Mouse (Mus musculus): ENCODE data around the gene Cib3. TPM values are rescaled to one million over a fixed set of nuclear protein-coding genes. Genes with fewer than 3 reads are reported as not detected.

Cib3 gene
- polyA plus RNA-seq, 1 experiment = not detected

DNA sequence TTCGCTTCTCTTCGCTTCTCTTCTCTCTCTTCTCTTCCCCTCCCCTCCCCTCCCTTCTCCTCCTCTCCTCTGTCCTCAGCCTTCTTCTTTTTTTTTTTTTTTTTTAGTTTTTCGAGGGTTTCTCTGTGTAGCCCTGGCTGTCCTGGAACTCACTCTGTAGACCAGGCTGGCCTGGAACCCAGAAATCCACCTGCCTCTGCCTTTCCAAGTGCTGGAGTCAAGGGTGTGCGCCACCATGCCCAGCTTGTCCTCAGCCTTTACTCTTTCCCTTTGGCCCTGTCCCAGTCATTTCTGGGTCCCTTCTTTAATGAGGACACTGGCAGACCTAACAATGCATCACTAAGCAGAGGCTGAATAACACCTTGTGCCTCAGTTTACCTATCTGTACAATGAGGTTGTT is 899 bp upstream of the Cib3 start, which contains the start of gene Gm11034:
Gene Gm11034, minus strand, starts transcription at position 101 of the 400 bp plus-strand sequence.
- Histone ChIP-seq H3K4me1 (ENCODE audit: control insufficient read depth, insufficient read depth, low read length) (no peaks in the 10 kb centered on the region), H3K27ac (ENCODE audit: insufficient read depth, low read length) (no peak within 1 kb of the TSS), H3K4me3 (ENCODE audit: insufficient read depth, low read length) (no peak within 1 kb of the TSS)
- TF ChIP-seq CTCF (IDR thresholded peaks at IDR 0.05; ENCODE audit: borderline replicate concordance, insufficient read depth, low read length) (no peak), POLR2A (IDR thresholded peaks at IDR 0.05; ENCODE audit: low read depth, low read length) (no peak)

DNA sequence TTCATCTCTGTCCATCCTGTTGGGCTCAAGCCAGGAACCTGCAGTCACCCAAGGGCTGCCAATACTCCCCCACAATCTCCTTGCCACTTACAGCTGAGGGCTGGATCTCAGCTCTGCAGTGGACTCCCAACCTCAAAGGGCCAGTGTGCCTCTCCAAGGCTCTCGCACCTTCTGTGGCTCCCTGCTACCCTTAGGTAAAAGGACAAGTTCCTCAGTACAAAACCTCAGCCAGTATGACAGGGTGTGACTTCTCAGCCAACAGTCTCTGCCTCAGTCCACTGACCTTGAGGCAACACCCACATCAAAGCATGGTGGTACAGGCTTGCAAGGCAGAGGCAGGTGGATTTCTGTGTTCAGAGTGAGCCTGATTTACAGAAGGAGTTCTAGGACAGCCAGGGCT is 791 bp downstream of the Cib3 start:
- TF ChIP-seq CTCF (IDR thresholded peaks at IDR 0.05; ENCODE audit: borderline replicate concordance, insufficient read depth, low read length) (no peak), POLR2A (IDR thresholded peaks at IDR 0.05; ENCODE audit: low read depth, low read length) (no peak)
- H3K27ac ChIP-seq (ENCODE audit: insufficient read depth, low read length) = no peak overlapping the region
- no peak overlapping the region for H3K4me3 ChIP-seq (ENCODE audit: insufficient read depth, low read length)
- no peaks in the 10 kb centered on the region for H3K4me1 ChIP-seq (ENCODE audit: control insufficient read depth, insufficient read depth, low read length)

DNA sequence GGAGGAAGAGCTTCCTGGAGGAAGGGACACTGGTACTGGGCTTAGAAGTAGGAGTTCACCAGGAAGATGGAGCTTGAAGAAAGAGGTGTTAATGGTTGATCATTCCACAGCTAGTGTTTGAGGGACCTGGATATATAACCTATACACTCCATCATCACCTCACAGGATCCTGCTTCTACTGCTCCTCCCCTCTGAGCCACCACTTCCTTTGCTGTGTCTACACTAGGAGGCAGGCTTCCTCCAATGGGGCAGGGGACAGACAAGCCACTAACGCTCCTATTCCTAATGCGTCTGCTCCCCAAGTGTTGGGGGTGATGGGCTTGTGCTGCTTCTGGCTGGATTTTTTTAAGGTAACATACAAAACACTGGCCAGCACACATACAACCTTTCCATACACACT is 1.9 kb downstream of the Cib3 start:
- no peak for TF ChIP-seq CTCF (IDR thresholded peaks at IDR 0.05; ENCODE audit: borderline replicate concordance, insufficient read depth, low read length)
- no peak for TF ChIP-seq POLR2A (IDR thresholded peaks at IDR 0.05; ENCODE audit: low read depth, low read length)
- H3K4me1 ChIP-seq (ENCODE audit: control insufficient read depth, insufficient read depth, low read length) = no peaks in the 10 kb centered on the region
- H3K4me3 ChIP-seq (ENCODE audit: insufficient read depth, low read length) = no peak overlapping the region
- H3K27ac ChIP-seq (ENCODE audit: insufficient read depth, low read length) = no peak overlapping the region

DNA sequence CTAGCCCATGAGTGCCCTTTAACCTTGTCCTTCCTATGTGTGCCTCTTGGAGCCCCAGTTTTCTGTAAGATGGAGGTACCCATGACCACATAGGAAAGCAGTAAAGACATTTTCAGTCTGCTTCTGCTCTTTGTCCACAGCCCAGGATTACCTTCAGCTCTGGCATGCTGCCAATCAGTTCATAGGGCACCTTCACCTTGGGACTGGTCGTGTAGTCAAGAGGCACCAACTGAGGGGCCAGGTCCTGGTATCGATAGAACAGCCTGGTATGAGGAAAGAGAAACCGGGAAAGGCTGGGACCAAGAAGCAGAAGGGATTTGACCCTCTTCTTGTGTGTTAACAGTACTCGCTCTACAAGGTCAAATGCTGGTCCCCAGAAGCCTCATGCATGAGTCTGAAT is 2.4 kb downstream of the Cib3 start:
- H3K4me3 ChIP-seq (ENCODE audit: insufficient read depth, low read length) = no peak overlapping the region
- TF ChIP-seq CTCF (IDR thresholded peaks at IDR 0.05; ENCODE audit: borderline replicate concordance, insufficient read depth, low read length) (no peak), POLR2A (IDR thresholded peaks at IDR 0.05; ENCODE audit: low read depth, low read length) (no peak)
- no peaks in the 10 kb centered on the region for H3K4me1 ChIP-seq (ENCODE audit: control insufficient read depth, insufficient read depth, low read length)
- H3K27ac ChIP-seq (ENCODE audit: insufficient read depth, low read length) = no peak overlapping the region

DNA sequence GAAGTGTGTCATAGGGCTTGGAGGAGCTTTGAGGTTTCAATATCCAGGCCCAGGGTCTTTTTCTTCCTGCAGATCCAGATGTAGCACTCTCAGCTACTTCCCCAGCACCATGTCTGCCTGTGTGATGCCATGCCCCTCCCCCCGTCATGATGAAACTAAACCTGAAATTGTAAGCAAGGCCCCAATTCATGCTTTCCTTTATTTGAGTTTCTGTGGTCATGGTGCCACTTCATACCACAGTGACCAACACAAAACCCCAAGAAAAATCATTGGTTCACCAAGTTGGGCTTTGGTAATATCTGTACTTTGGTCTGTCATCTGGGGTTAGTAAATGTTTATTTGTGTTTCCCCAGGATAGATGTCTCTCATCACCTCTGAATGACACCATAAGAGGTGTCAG is 4.1 kb downstream of the Cib3 start:
- no peak overlapping the region for H3K4me3 ChIP-seq (ENCODE audit: insufficient read depth, low read length)
- TF ChIP-seq CTCF (IDR thresholded peaks at IDR 0.05; ENCODE audit: borderline replicate concordance, insufficient read depth, low read length) = no peak
- TF ChIP-seq POLR2A (IDR thresholded peaks at IDR 0.05; ENCODE audit: low read depth, low read length) = no peak
- H3K27ac ChIP-seq (ENCODE audit: insufficient read depth, low read length) = no peak overlapping the region
- H3K4me1 ChIP-seq (ENCODE audit: control insufficient read depth, insufficient read depth, low read length) = no peaks in the 10 kb centered on the region

DNA sequence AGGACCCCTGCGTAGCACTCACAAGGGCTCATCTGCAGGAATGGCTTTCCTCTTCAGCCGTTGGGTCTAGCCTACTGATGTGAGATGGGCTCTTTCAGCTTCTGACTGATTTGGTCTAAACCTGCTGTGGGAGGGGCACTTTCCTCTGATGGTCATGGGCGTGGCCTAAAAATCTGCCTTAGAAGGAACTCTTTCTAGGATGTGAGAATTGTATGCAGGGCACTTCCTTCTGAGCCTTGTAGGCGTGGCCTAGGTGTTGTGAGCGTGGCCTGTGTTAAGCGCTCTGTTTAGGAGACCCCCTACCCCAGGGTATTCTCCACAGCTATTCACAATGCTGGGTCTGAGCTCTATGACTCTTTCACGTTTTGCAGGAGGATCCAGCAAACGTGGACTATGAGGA is 14.6 kb downstream of the Cib3 start:
- TF ChIP-seq POLR2A (IDR thresholded peaks at IDR 0.05; ENCODE audit: low read depth, low read length) (no peak), CTCF (IDR thresholded peaks at IDR 0.05; ENCODE audit: borderline replicate concordance, insufficient read depth, low read length) (no peak)

DNA sequence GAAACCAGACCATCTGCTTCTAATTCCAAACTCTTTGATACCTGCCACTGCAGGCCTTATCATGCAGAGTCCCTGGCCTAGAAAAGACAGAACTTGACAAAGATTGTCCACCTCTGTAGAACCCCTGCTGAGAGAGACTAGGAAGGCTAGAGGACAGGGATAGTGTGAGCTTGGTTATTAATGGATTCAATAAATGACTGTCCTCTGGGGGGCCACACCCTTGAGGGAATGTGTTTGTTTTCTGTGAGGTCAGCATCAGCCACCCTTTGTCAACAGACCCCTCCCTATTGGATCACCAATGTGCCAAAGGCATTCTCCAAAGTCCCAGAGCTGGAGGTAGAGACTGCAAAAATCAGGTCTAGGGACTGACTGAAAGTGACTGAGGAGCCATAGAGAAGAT is 20.6 kb downstream of the Cib3 start:
- Histone ChIP-seq H3K27ac (ENCODE audit: insufficient read depth, low read length) (no peak overlapping the region), H3K4me1 (ENCODE audit: control insufficient read depth, insufficient read depth, low read length) (no peaks in the 10 kb centered on the region), H3K4me3 (ENCODE audit: insufficient read depth, low read length) (no peak overlapping the region)
- TF ChIP-seq CTCF (IDR thresholded peaks at IDR 0.05; ENCODE audit: borderline replicate concordance, insufficient read depth, low read length) (no peak), POLR2A (IDR thresholded peaks at IDR 0.05; ENCODE audit: low read depth, low read length) (no peak)

More for the DNA sequence above, 14.6 kb downstream of the Cib3 start:
- H3K27ac ChIP-seq (ENCODE audit: insufficient read depth, low read length) = no peak overlapping the region
- H3K4me1 ChIP-seq (ENCODE audit: control insufficient read depth, insufficient read depth, low read length) = no peaks in the 10 kb centered on the region
- H3K4me3 ChIP-seq (ENCODE audit: insufficient read depth, low read length) = no peak overlapping the region

DNA sequence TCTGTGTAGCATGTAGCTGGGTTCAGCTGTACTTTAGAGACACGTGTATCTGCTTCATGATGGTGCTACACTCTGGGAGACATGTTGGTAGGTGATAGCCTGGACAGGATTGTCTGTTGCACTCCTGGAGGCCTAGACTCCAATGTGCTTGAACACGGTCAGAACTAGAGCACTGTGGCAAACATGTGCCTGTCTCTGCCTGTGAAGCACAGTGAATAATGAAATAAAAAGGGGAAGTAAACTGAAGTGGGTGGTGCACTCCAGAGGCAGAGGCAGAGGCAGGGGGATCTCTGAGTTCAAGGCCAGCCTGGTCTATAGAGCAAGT is 22.5 kb downstream of the Cib3 start:
- Histone ChIP-seq H3K4me1 (ENCODE audit: control insufficient read depth, insufficient read depth, low read length) (no peaks in the 10 kb centered on the region), H3K4me3 (ENCODE audit: insufficient read depth, low read length) (no peak overlapping the region), H3K27ac (ENCODE audit: insufficient read depth, low read length) (no peak overlapping the region)
- TF ChIP-seq CTCF (IDR thresholded peaks at IDR 0.05; ENCODE audit: borderline replicate concordance, insufficient read depth, low read length) (no peak), POLR2A (IDR thresholded peaks at IDR 0.05; ENCODE audit: low read depth, low read length) (no peak)

DNA sequence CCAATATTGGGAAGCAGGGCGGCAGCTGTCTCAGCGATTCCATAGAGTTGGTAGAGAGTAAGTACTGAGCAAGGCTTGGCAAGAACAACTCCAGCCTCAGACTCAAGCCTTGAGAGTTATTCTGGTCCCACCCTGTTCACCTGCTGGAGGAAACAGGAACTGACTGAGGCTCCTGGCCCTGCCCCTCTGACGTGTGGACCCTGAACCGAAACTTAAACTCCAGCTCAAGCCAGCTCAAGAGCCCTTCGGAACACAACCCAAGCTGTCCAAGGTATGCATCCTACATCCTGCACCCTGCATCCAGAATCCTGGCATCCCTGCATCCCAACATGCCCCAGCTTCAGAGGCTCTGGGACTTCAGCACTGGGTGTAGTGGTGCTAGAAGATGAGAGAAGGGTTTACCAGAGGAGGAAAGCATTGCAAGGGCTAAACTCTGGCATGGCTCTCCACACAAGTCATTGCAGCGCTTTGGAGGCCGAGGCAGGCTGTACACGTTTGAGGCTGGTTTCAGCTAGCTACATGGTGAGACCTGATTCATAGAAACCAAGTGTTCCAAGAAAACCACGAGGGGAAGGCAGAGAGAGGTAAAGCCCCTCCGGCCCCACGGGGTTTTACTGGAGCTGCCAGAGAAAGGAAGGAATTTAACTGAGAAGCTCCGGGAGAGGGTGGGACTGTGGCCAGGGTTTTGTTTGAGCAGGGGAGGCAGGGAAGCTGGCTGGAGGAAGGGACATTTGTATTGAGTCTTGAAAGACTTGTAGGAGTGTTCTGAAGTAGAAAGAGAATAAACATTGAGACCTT is 23.0 kb downstream of the Cib3 start, which contains the start of gene Hsh2d:
Gene Hsh2d, plus strand, starts transcription at position 222 of the 798 bp plus-strand sequence.
- Histone ChIP-seq H3K27ac (ENCODE audit: insufficient read depth, low read length) (no peak within 1 kb of the TSS), H3K4me1 (ENCODE audit: control insufficient read depth, insufficient read depth, low read length) (no peaks in the 10 kb centered on the region), H3K4me3 (ENCODE audit: insufficient read depth, low read length) (no peak within 1 kb of the TSS)
- TF ChIP-seq POLR2A (IDR thresholded peaks at IDR 0.05; ENCODE audit: low read depth, low read length) (no peak), CTCF (IDR thresholded peaks at IDR 0.05; ENCODE audit: borderline replicate concordance, insufficient read depth, low read length) (no peak)

DNA sequence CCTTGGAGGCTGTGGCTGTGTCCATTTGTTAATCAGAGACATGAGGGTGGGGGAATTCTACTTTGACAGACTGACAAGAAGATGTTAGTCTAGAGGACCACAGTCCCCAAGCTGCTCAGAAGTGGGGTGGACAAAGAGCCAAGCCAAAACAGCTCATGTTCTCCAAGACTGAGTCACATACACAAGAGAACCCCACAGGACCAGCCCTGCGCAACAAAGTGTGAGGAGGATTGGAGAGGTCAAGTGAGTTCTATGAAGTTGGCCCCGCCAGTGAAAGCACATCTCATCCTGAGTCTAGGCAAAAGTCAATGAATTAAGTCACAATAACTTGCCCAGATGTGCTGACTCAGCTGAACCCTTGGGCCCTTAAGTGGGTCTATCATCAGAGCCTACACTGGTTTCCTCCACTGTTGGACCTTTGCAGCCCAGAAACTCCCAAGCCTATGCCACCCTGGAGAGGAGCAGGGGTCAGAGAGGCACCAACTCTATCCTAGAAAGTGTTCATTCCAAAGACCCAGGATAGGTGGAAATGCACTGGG is 24.8 kb downstream of the Cib3 start:
- no peaks in the 10 kb centered on the region for H3K4me1 ChIP-seq (ENCODE audit: control insufficient read depth, insufficient read depth, low read length)
- TF ChIP-seq CTCF (IDR thresholded peaks at IDR 0.05; ENCODE audit: borderline replicate concordance, insufficient read depth, low read length) (no peak), POLR2A (IDR thresholded peaks at IDR 0.05; ENCODE audit: low read depth, low read length) (no peak)
- H3K4me3 ChIP-seq (ENCODE audit: insufficient read depth, low read length) = no peak overlapping the region
- no peak overlapping the region for H3K27ac ChIP-seq (ENCODE audit: insufficient read depth, low read length)

Data from embryonic fibroblast, embryonic 13.5 days (primary cell).